Mouse (Mus musculus) mammary gland, adult 2 months (tissue): ENCODE data around the gene Rps27l. TPM values are rescaled to one million over a fixed set of nuclear protein-coding genes. Genes with fewer than 3 reads are reported as not detected.

Experiments
- polyA plus RNA-seq: library from polyadenylated mRNA; depleted of rRNA; stranded (reverse); fragments of >200 nt; gene quantifications from 2 replicates; pipeline ENCODE4 v1.2.3, GENCODE M21; 2012; ENCODE audit warnings: low replicate concordance; rRNA removed

The Rps27l gene
- 23.2 and 52.0 TPM in 2 replicates for polyA plus RNA-seq

DNA sequence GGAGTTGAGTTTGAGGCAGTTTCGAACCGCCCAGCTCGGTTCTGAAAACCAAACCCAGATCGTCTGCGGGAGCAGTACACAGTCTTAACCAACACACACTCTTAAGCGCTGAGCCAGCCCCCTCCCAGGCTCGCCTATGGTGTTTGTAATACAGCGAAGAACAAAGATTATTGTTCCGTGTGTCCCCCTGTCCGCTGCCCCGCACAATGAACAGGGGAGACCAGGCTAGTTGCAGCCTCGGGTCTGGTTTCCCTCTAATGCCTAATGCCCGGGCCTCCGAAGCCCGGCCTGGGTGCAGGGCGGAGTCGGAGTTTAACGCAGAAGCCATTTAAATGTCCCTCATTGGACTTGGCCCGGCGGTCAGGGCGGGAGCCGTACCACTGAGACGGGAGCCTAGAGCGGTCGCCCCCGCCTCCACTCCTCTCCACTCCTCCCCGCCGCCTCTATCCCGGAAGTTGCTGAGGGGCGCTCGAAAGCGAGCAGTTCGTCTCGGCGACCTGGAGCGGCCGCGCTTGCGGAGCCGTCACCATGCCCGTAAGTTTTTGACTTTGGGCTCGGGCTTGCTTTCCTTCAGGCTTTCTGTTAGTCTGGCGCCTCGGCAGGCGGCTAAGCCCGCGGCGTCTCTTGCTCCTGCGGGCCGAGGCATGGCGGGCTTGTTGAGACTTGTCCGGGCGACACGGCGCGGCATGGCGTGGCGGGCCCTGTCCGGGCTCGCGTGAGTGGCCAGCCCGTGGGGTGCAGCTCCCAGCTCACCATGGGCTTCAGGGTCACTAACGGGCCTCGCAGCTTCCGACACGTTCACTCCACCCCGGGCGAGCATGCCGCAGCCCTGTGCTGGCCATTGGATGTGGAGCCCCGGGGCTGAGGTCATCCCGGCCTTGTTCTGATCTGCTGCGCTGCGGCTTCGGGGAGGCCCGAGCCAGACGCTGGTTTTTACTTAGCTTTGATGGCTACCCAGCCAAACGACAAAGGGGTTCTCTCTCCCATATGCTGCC lies at the start of gene Rps27l:
Gene Rps27l, plus strand, starts transcription at position 440 of the 995 bp plus-strand sequence.

GRCm38 (mm10) chr9:66919382-66919971 lies 26.4 kb upstream of the Rps27l start, which contains the start of gene Rab8b:
Gene Rab8b, minus strand, starts transcription at chr9:66919687.

DNA sequence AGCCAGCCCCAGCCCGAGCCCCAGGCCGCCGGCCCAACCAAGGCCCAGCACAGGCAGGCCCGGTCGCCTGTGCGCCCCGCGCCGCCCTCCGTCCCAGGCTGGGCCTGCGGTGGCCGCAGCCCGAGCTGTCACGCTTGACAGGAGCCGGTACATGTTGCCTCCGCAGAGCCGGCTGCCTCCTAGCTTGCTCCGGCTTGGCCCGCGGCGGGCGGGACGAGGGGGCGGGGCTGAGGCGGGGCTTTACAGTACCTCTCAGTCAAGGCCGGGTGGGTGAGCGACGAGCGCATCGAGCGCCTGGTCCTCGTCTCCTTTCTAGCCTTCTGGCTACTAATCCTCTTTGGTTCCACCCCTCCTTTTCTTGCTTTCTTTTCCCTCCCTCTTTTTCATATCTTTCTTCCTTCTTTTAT lies 29.4 kb downstream of the Rps27l start, which contains the start of gene Lactb:
Gene Lactb, minus strand, starts transcription at position 246 of the 407 bp plus-strand sequence.

Other genes with a start within 250 kb of the Rps27l start
- 2.0 and 3.5 TPM in 2 replicates for gene Car12, start 232.4 kb upstream of the Rps27l start, polyA plus RNA-seq
- gene Aph1b, start 150.6 kb upstream of the Rps27l start, polyA plus RNA-seq, result 2.5 and 4.2 TPM in 2 replicates
- gene Gm10647, start 149.0 kb upstream of the Rps27l start, polyA plus RNA-seq, result 0.09 and 0.10 TPM in 2 replicates
- gene Aph1c, start 111.4 kb upstream of the Rps27l start, polyA plus RNA-seq, result 0.85 and 5.4 TPM in 2 replicates
- 11.9 and 25.9 TPM in 2 replicates for gene Rab8b, start 26.4 kb upstream of the Rps27l start, polyA plus RNA-seq
- 6.3 and 29.3 TPM in 2 replicates for gene Lactb, start 29.4 kb downstream of the Rps27l start, polyA plus RNA-seq
- 51.6 and 1,223 TPM in 2 replicates for gene Tpm1, start 103.3 kb downstream of the Rps27l start, polyA plus RNA-seq